Mouse (Mus musculus) bone marrow macrophage, adult 2 months (primary cell): ENCODE data around the gene Dlst.

ENCODE experiments used
- CTCF ChIP-seq: IDR thresholded peaks from 2 replicates; pipeline ENCODE4 v1.5.1; 2012; ENCODE audit warnings: low read depth, mild to moderate bottlenecking, low read length, moderate library complexity
- POLR2A ChIP-seq: IDR thresholded peaks from 2 replicates; pipeline ENCODE4 v1.6.1; 2012; ENCODE audit warnings: mild to moderate bottlenecking, low read depth, low read length, borderline replicate concordance

DNA sequence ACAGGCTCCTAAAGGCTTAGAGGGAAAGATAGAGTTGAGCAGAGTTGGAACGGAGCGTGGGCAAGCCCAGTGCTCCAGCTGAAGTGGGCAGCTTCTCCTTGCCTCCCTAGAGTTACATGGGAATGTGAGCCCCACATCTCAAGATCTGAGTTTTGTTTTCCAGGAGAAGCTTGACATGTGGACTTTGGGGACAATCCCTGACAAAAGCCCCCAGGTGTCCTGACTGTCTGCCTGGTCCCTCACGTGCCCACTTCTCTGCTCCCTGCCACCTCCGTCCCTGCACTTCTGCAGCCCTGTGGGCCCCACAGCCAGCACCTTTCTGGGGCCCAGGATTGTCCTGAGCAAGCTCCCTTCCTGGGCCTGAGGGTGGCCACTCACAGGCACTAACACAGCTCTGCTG, 34.2 kb downstream of the Dlst start:
- TF ChIP-seq CTCF (no peak), POLR2A (no peak)
